8 mouse cellular contexts compared by ENCODE assay signal in the genomic region with DNA sequence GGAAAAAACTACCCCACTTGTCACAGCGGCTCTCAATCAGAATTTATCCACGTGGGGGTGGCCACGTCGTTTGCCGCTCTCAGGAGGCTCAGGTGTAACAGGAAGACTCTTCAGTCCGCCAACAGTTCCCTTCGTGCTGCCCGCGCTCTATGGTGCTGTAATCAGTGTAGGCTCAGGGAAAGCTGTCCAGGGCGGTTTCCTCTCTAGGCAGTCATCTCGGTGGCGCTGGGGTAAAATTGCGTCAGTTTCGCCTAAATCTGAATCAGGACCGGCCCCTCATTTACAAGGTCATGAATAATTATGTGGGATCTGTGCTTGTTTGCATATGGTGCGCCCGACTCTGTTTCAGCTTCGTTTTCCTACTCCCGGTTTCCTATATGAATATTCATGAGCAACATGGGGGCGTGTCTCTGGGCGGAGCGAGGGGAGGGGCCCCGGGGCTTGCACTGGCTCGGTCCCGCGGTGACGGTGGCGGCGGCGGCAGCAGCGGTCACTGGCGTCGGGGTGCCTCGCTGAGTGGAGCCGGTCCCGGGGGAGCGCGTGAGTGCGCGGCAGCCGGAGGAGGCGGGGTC. TPM values are rescaled to one million over a fixed set of nuclear protein-coding genes. Genes with fewer than 3 reads are reported as not detected.
A peak's percentile ranks its signal among the peaks of the same experiment; 100 is the strongest.
DNase-seq lines count a peak whose midpoint lies in the region; ATAC-seq lines count a peak whose summit lies in the region.

A gene (plus strand): TSS at position 427 of the 572 bp plus-strand sequence.

- H3K4me2 ChIP-seq in heart, embryonic 14.5 days (ENCODE audit: low read length), result peak within 1 kb of the TSS; percentile 89
- peak within 1 kb of the TSS; percentile 93 for H3K4me2 ChIP-seq in liver, embryonic 13.5 days
- peak within 1 kb of the TSS; percentile 64 for H3K4me2 ChIP-seq in stomach, embryonic 16.5 days (ENCODE audit: low read depth, low read length)

- peak within 1 kb of the TSS; percentile 64 to 75 for H3K4me3 ChIP-seq in heart, embryonic 14.5 days (ENCODE audit: control insufficient read depth in 1 of 2, insufficient read depth in 1 of 2, low read depth in 1 of 2, low read length in 2 of 2)
- H3K4me3 ChIP-seq in liver, embryonic 13.5 days (replicated peaks), result peak within 1 kb of the TSS; percentile 66
- peak within 1 kb of the TSS; percentile 71 for H3K4me3 ChIP-seq in stomach, embryonic 16.5 days (replicated peaks; ENCODE audit: low read length)

- no peaks in the 10 kb centered on the region for H3K9me3 ChIP-seq in heart, embryonic 14.5 days (ENCODE audit: control insufficient read depth, low read length)
- no peaks in the 10 kb centered on the region for H3K9me3 ChIP-seq in liver, embryonic 13.5 days (replicated peaks)
- H3K9me3 ChIP-seq in stomach, embryonic 16.5 days (replicated peaks; ENCODE audit: control insufficient read depth, low read length), result no peaks in the 10 kb centered on the region

- H3K36me3 ChIP-seq in heart, embryonic 14.5 days (ENCODE audit: control insufficient read depth, insufficient read depth, low read length), result peaks cover 53% of the 10 kb centered on the region
- H3K36me3 ChIP-seq in liver, embryonic 13.5 days, result peaks cover 48% of the 10 kb centered on the region
- peaks cover 21% of the 10 kb centered on the region for H3K36me3 ChIP-seq in stomach, embryonic 16.5 days (ENCODE audit: control insufficient read depth, insufficient read depth, low read length)

- peak; percentile 78 for DNase-seq in c-Kit-negative CD71-positive TER-119-positive erythroid progenitor cells, embryonic 14.5 days (ENCODE audit: low read depth, low spot score)
- peak; percentile 91 for DNase-seq in fibroblast of lung, adult 2 months (ENCODE audit: low read depth)
- DNase-seq in kidney, postnatal 14 days, result peak; percentile 99
- peak; percentile 93 for DNase-seq in liver, embryonic 13.5 days
- peak; percentile 94 for DNase-seq in neural tube, embryonic 10.5 days (ENCODE audit: extremely low spot score, low spot score)

- peak within 1 kb of the TSS; percentile 84 for H3K9ac ChIP-seq in heart, embryonic 14.5 days (ENCODE audit: low read length)
- peak within 1 kb of the TSS; percentile 72 for H3K9ac ChIP-seq in liver, embryonic 13.5 days
- peak within 1 kb of the TSS; percentile 85 for H3K9ac ChIP-seq in stomach, embryonic 16.5 days (ENCODE audit: low read length)

- H3K27ac ChIP-seq in heart, embryonic 14.5 days (replicated peaks in 1 of 2; ENCODE audit: control insufficient read depth in 1 of 2, insufficient read depth in 1 of 2, low read depth in 2 of 2, low read length in 2 of 2), result peak within 1 kb of the TSS; percentile 83 to 89
- peak within 1 kb of the TSS; percentile 53 for H3K27ac ChIP-seq in liver, embryonic 13.5 days
- H3K27ac ChIP-seq in stomach, embryonic 16.5 days (ENCODE audit: low read length), result peak within 1 kb of the TSS; percentile 97

- WGBS in heart, embryonic 14.5 days, result 2% methylated on average over 42 of the region's 42 CpGs
- WGBS in liver, embryonic 13.5 days (ENCODE audit: insufficient replicate concordance), result under 1% methylated on average over 42 of the region's 42 CpGs
- under 1% methylated on average over 42 of the region's 42 CpGs for WGBS in stomach, embryonic 16.5 days

- ATAC-seq in CD4-positive, CD25-positive, alpha-beta regulatory T cell, adult 4 months, result peak; percentile 89
- peak; percentile 87 for ATAC-seq in heart, embryonic 14.5 days (ENCODE audit: insufficient number of reproducible peaks, insufficient read depth, low FRiP score, low read depth)
- ATAC-seq in liver, embryonic 13.5 days (ENCODE audit: low read depth), result peak; percentile 85
- ATAC-seq in stomach, embryonic 16.5 days (ENCODE audit: insufficient read depth, low FRiP score), result peak; percentile 82

- no peaks in the 10 kb centered on the region for H3K27me3 ChIP-seq in heart, embryonic 14.5 days (ENCODE audit: control insufficient read depth, insufficient read depth, low read length)
- peaks cover 37% of the 10 kb centered on the region for H3K27me3 ChIP-seq in liver, embryonic 13.5 days
- no peaks in the 10 kb centered on the region for H3K27me3 ChIP-seq in stomach, embryonic 16.5 days (ENCODE audit: control insufficient read depth, insufficient read depth, low read length)

- peaks cover 11 to 24% of the 10 kb centered on the region in 2 experiments; a peak in 3 of 4 replicates for H3K4me1 ChIP-seq in heart, embryonic 14.5 days (ENCODE audit: control insufficient read depth in 2 of 2, insufficient read depth in 2 of 2, low read length in 2 of 2)
- H3K4me1 ChIP-seq in liver, embryonic 13.5 days (replicated peaks), result peaks cover 44% of the 10 kb centered on the region
- peaks cover 45% of the 10 kb centered on the region for H3K4me1 ChIP-seq in stomach, embryonic 16.5 days (ENCODE audit: control insufficient read depth, insufficient read depth, low read length)

RNA-seq across cellular contexts. Expression of the gene that starts here (rescaled TPM):
- polyA plus RNA-seq in CD4-positive, CD25-positive, alpha-beta regulatory T cell, adult 4 months (2017; shearing (Covaris generic)), result 1 to 10 TPM; 3.8 to 5.6 TPM
- 7.3 and 7.7 TPM in 2 replicates for polyA plus RNA-seq in heart, embryonic 14.5 days (2014; fragmentation: Nextera tagmentation; extraction: Ambion mirVana)
- 3.4 and 4.9 TPM in 2 replicates for polyA plus RNA-seq in liver, embryonic 13.5 days (2015; fragmentation: Nextera tagmentation; extraction: Ambion mirVana)
- 66.9 and 81.6 TPM in 2 replicates for polyA plus RNA-seq in stomach, embryonic 16.5 days (2015; fragmentation: Nextera tagmentation; extraction: Ambion mirVana)

Comparison
In these comparisons a context has a peak if more than half of its experiments do, and no peak if none do; other contexts are left out.
1. Peak in every context shown above with its lines: DNase-seq, ATAC-seq, H3K4me3 ChIP-seq and H3K27ac ChIP-seq.